ENCODE assay signal across 10 mouse cellular contexts in the genomic region with DNA sequence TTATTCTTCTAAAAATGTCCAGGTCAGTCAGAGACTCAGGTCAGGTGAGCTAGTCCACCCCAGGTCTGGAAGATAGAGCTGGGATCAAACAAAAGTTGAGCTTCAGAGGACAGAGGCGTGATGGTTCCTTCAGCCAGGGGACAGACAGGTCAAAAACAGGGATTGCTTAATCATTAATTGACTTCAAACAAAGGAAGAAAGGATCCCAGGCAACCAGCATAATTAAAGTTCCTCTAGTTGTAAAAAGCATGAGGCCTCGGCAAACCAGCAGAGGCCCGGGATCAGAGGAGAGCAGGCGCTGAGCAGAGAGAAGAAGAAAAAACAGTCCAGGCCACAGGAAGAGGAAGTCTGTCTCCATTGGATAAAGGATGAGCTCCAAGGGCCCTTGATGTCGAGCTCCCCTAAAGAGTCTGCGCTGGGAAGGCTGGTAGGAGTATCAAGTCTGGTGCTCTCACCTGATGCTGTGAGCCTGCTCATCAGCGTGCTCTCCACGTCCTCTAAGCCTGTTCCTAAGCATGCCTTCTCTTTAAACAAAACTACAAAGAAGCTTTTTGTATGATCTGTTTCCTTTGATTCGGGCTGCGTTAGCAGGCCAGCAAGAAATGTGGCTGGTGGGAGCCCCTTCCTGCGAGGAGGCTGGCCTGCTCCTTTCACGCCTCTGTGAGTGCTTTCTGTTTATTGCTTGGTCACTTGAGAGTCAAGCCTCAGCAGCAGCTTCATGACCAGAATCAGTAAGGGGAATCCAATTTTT. TPM values are rescaled to one million over a fixed set of nuclear protein-coding genes. Genes with fewer than 3 reads are reported as not detected.
DNase-seq lines count a peak whose midpoint lies in the region; ATAC-seq lines count a peak whose summit lies in the region.
"Had no signal": no experiment of that assay in that cellular context is flagged by ENCODE, and none has a peak within 500 bp of the region (broad histone marks: within the 10 kb centered on the region; RNA-seq: fewer than 3 reads in every experiment).

No protein-coding gene starts in this region.

- no peaks in the 10 kb centered on the region for H3K36me3 ChIP-seq in intestine, embryonic 14.5 days (ENCODE audit: control insufficient read depth, insufficient read depth, low read length)
- no peaks in the 10 kb centered on the region for H3K36me3 ChIP-seq in midbrain, embryonic 11.5 days (ENCODE audit: control insufficient read depth, insufficient read depth, low read length)

- H3K4me2 ChIP-seq in intestine, embryonic 14.5 days (ENCODE audit: low read length): no peak overlapping the region; the same call in 1 of the 2 replicates
- H3K4me2 ChIP-seq in midbrain, embryonic 11.5 days: peak overlapping the region; percentile 0; the same call in 1 of the 2 replicates

- H3K9ac ChIP-seq in intestine, embryonic 14.5 days (ENCODE audit: low read length): no peak overlapping the region
- no peak overlapping the region for H3K9ac ChIP-seq in midbrain, embryonic 11.5 days (ENCODE audit: low read length)

- H3K9me3 ChIP-seq in intestine, embryonic 14.5 days (ENCODE audit: control insufficient read depth, low read length): no peaks in the 10 kb centered on the region
- no peaks in the 10 kb centered on the region for H3K9me3 ChIP-seq in midbrain, embryonic 11.5 days (ENCODE audit: control insufficient read depth, low read length)

- peak; percentile 63 for ATAC-seq in intestine, embryonic 14.5 days (replicated peaks; ENCODE audit: low FRiP score, low TSS enrichment, low read depth)
- peak; percentile 70 for ATAC-seq in midbrain, embryonic 11.5 days (ENCODE audit: low FRiP score)
- ATAC-seq in cerebellum, adult (ENCODE audit: insufficient number of reproducible peaks, low FRiP score, low TSS enrichment): no peak

- DNase-seq in thymus, postnatal 14 days: peak; percentile 10
- no peak for DNase-seq in thymus, postnatal 10 days (ENCODE audit: low spot score in 2 of 2)
- peak; percentile 57 for DNase-seq in intestine, embryonic 14.5 days (ENCODE audit: low spot score)
- DNase-seq in midbrain, embryonic 11.5 days (ENCODE audit: low spot score, missing footprints): peak; percentile 87
- no peak for DNase-seq in ovary, postnatal 10 days (ENCODE audit: low spot score)
- no peak for DNase-seq in right cerebral cortex, postnatal 25 days
- no peak for DNase-seq in right cerebral cortex, adult 18-20 months
- DNase-seq: cerebellum, postnatal 25 days had no signal

- no peaks in the 10 kb centered on the region for H3K27me3 ChIP-seq in intestine, embryonic 14.5 days (replicated peaks; ENCODE audit: control insufficient read depth, insufficient read depth, low read length)
- no peaks in the 10 kb centered on the region for H3K27me3 ChIP-seq in midbrain, embryonic 11.5 days (ENCODE audit: control insufficient read depth, insufficient read depth, low read length)

- H3K27ac ChIP-seq in intestine, embryonic 14.5 days (ENCODE audit: low read depth): peak overlapping the region; percentile 55
- no peak overlapping the region for H3K27ac ChIP-seq in midbrain, embryonic 11.5 days (ENCODE audit: low read depth, low read length)

- H3K4me3 ChIP-seq in intestine, embryonic 14.5 days (ENCODE audit: low read depth, low read length): no peak overlapping the region
- no peak overlapping the region for H3K4me3 ChIP-seq in midbrain, embryonic 11.5 days (ENCODE audit: low read depth, low read length)

- WGBS in intestine, embryonic 14.5 days: 17% methylated on average over 12 of the region's 12 CpGs
- 23% methylated on average over 12 of the region's 12 CpGs for WGBS in midbrain, embryonic 11.5 days

- H3K4me1 ChIP-seq in intestine, embryonic 14.5 days (replicated peaks; ENCODE audit: control insufficient read depth, insufficient read depth, low read length): 0 out of 2 replicates have a peak, but pooled peaks cover 6% of the 10 kb centered on the region
- H3K4me1 ChIP-seq in midbrain, embryonic 11.5 days (ENCODE audit: control insufficient read depth, insufficient read depth, low read length): peaks cover 7% of the 10 kb centered on the region

RNA-seq across cellular contexts. Expression of a gene that starts 14.9 kb away (rescaled TPM):
- 0.16 TPM in 1 of 2 replicates, not detected in the other for polyA plus RNA-seq in intestine, embryonic 14.5 days (2014; fragmentation: Nextera tagmentation; extraction: Ambion mirVana)
- polyA plus RNA-seq in midbrain, embryonic 11.5 days (2014; fragmentation: Nextera tagmentation; extraction: Ambion mirVana): 0.52 and 0.75 TPM in 2 replicates
- polyA plus RNA-seq: heart, embryonic 14.5 days had no signal

RNA-seq across cellular contexts. Expression of a gene that starts 24.7 kb away (rescaled TPM):
- polyA plus RNA-seq in intestine, embryonic 14.5 days (2014; fragmentation: Nextera tagmentation; extraction: Ambion mirVana): 0.32 TPM in 1 of 2 replicates, not detected in the other
- polyA plus RNA-seq in midbrain, embryonic 11.5 days (2014; fragmentation: Nextera tagmentation; extraction: Ambion mirVana): 0.18 and 0.42 TPM in 2 replicates
- polyA plus RNA-seq: heart, embryonic 14.5 days had no signal

RNA-seq across cellular contexts. Expression of a gene that starts 30.8 kb away (rescaled TPM):
- polyA plus RNA-seq in intestine, embryonic 14.5 days (2014; fragmentation: Nextera tagmentation; extraction: Ambion mirVana): 0.23 TPM in 1 of 2 replicates, not detected in the other
- polyA plus RNA-seq in midbrain, embryonic 11.5 days (2014; fragmentation: Nextera tagmentation; extraction: Ambion mirVana): 0.36 TPM in 1 of 2 replicates, not detected in the other
- polyA plus RNA-seq: heart, embryonic 14.5 days had no signal

RNA-seq across cellular contexts. Expression of a gene that starts 36.4 kb away (rescaled TPM):
- 0.30 TPM in 1 of 2 replicates, not detected in the other for polyA plus RNA-seq in intestine, embryonic 14.5 days (2014; fragmentation: Nextera tagmentation; extraction: Ambion mirVana)
- polyA plus RNA-seq in midbrain, embryonic 11.5 days (2014; fragmentation: Nextera tagmentation; extraction: Ambion mirVana): 0.38 TPM in 1 of 2 replicates, not detected in the other
- polyA plus RNA-seq: heart, embryonic 14.5 days had no signal

RNA-seq across cellular contexts. Expression of a gene that starts 42.5 kb away (rescaled TPM):
- polyA plus RNA-seq in intestine, embryonic 14.5 days (2014; fragmentation: Nextera tagmentation; extraction: Ambion mirVana): not detected in 2 replicates
- not detected in 2 replicates for polyA plus RNA-seq in midbrain, embryonic 11.5 days (2014; fragmentation: Nextera tagmentation; extraction: Ambion mirVana)
- polyA plus RNA-seq: heart, embryonic 14.5 days had no signal

Comparison
In these comparisons a context has a peak if more than half of its experiments do, and no peak if none do; other contexts are left out.
1. DNase-seq: peak in thymus, postnatal 14 days (single experiment), intestine, embryonic 14.5 days (single experiment) and midbrain, embryonic 11.5 days (single experiment); none in thymus, postnatal 10 days (0 of 2), ovary, postnatal 10 days (single experiment), right cerebral cortex, postnatal 25 days (single experiment) and right cerebral cortex, adult 18-20 months (single experiment).